Mouse (Mus musculus) ES-Bruce4 (cell line): ENCODE results near the gene Ms4a8a. TPM values are rescaled to one million over a fixed set of nuclear protein-coding genes. Genes with fewer than 3 reads are reported as not detected.
"Not testable (repeated sequence)": the region's sequence is repeated elsewhere in the genome, so short reads cannot be mapped to it uniquely, and the experiment has no call there.

Experiments
- H3K27ac ChIP-seq: 2 replicates; pipeline ENCODE4 v1.5.1; 2012; ENCODE audit warnings: low read length, inconsistent platforms; ENCODE audit not compliant: insufficient read depth
- H3K27me3 ChIP-seq: 2 replicates; pipeline ENCODE4 v1.6.1; 2012; ENCODE audit warnings: mild to moderate bottlenecking, low read length, inconsistent platforms; ENCODE audit not compliant: control insufficient read depth, poor library complexity, insufficient read depth, severe bottlenecking
- H3K36me3 ChIP-seq: 2 replicates; pipeline ENCODE4 v1.6.1; 2012; ENCODE audit warnings: inconsistent platforms, mild to moderate bottlenecking, low read length, moderate library complexity; ENCODE audit not compliant: control insufficient read depth, poor library complexity, insufficient read depth, severe bottlenecking
- H3K4me1 ChIP-seq: one replicate; pipeline ENCODE4 v1.8.1; 2011; ENCODE audit warnings: low read length; ENCODE audit not compliant: control insufficient read depth, insufficient read depth
- H3K4me3 ChIP-seq: 2 replicates; pipeline ENCODE4 v1.5.1; 2011; ENCODE audit warnings: low read depth, mild to moderate bottlenecking, low read length
- H3K9ac ChIP-seq: 2 replicates; pipeline ENCODE4 v1.6.1; 2012; ENCODE audit warnings: low read depth, mild to moderate bottlenecking, inconsistent platforms; ENCODE audit not compliant: poor library complexity, severe bottlenecking
- H3K9me3 ChIP-seq: replicated peaks from 2 replicates; pipeline ENCODE4 v1.6.1; 2012; ENCODE audit warnings: mild to moderate bottlenecking, low read length, inconsistent platforms; ENCODE audit not compliant: control insufficient read depth, poor library complexity, insufficient read depth, severe bottlenecking
- CTCF ChIP-seq: IDR thresholded peaks from one replicate; pipeline ENCODE4 v1.8.1; 2011; ENCODE audit warnings: low read depth, low read length
- EP300 ChIP-seq: IDR thresholded peaks from 2 replicates; pipeline ENCODE4 v1.6.1; 2011; ENCODE audit warnings: low read depth, low read length; ENCODE audit not compliant: insufficient read depth
- POLR2A ChIP-seq: IDR thresholded peaks from one replicate; pipeline ENCODE4 v1.8.1; 2011; ENCODE audit warnings: low read length; ENCODE audit not compliant: insufficient read depth
- polyA plus RNA-seq: library from polyadenylated mRNA; stranded (reverse); fragments of >200 nt; gene quantifications from 2 replicates; pipeline ENCODE4 v1.2.4, GENCODE M21; 2011; ENCODE audit warnings: low read depth; ENCODE audit not compliant: missing spikeins, insufficient read depth, insufficient read length

The Ms4a8a gene
- not detected in 2 replicates for polyA plus RNA-seq

- Histone ChIP-seq H3K36me3 (no peaks in the 10 kb centered on the region), H3K9me3 (no peaks in the 10 kb centered on the region), H3K9ac (no peak within 1 kb of the TSS), H3K4me1 (no peaks in the 10 kb centered on the region), H3K4me3 (no peak within 1 kb of the TSS), H3K27me3 (no peaks in the 10 kb centered on the region), H3K27ac (no peak within 1 kb of the TSS)
- TF ChIP-seq POLR2A (no peak), CTCF (no peak), EP300 (no peak)
Measured at GRCm38 (mm10) chr19:11080934-11081333, at the start of gene Ms4a8a. Gene Ms4a8a (minus strand): TSS chr19:11081102.

DNA sequence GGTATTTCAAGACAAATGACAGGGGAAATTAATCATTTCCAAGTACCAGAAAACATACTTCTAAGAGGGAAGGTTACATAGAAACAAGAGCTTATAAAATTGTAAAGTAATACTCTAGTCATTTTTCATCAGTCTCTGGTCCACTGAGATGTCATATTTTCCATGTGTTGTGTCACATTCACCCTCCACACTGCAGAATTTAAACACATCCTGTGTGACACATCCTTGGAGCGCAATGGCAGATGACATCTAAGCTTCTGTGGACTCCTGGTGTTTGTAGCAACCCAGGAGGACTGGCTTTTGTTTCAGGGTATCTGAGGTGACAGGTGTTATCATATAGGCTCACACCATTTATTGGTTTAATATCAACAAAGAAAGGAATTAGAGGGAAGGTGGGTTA lies 48.8 kb upstream of the Ms4a8a start:
- H3K36me3 ChIP-seq = no peaks in the 10 kb centered on the region
- no peak for TF ChIP-seq CTCF
- TF ChIP-seq POLR2A = no peak
- no peak for TF ChIP-seq EP300

GRCm38 (mm10) chr19:11121016-11121420 lies 40.1 kb upstream of the Ms4a8a start:
- H3K9me3 ChIP-seq, H3K27ac ChIP-seq, H3K4me1 ChIP-seq, H3K27me3 ChIP-seq, H3K36me3 ChIP-seq: not testable (repeated sequence)
- Histone ChIP-seq H3K4me3 (peak overlapping the region; percentile 79), H3K9ac (peak overlapping the region; percentile 44; the same call in 1 of the 2 replicates)

More for the DNA sequence above, 48.8 kb upstream of the Ms4a8a start:
- Histone ChIP-seq H3K4me1 (no peaks in the 10 kb centered on the region), H3K9me3 (no peaks in the 10 kb centered on the region), H3K4me3 (no peak overlapping the region), H3K27ac (no peak overlapping the region), H3K9ac (no peak overlapping the region), H3K27me3 (no peaks in the 10 kb centered on the region)

- H3K4me1 ChIP-seq = no peaks in the 10 kb centered on the region
- TF ChIP-seq CTCF (no peak), EP300 (no peak), POLR2A (no peak)
- H3K9me3 ChIP-seq = no peaks in the 10 kb centered on the region
- H3K27me3 ChIP-seq = no peaks in the 10 kb centered on the region; the same call in 1 of the 2 replicates
- no peak overlapping the region for H3K27ac ChIP-seq
- no peak overlapping the region for H3K9ac ChIP-seq
- no peak overlapping the region for H3K4me3 ChIP-seq
- no peaks in the 10 kb centered on the region for H3K36me3 ChIP-seq
Measured at GRCm38 (mm10) chr19:11119338-11119737, 38.4 kb upstream of the Ms4a8a start.

DNA sequence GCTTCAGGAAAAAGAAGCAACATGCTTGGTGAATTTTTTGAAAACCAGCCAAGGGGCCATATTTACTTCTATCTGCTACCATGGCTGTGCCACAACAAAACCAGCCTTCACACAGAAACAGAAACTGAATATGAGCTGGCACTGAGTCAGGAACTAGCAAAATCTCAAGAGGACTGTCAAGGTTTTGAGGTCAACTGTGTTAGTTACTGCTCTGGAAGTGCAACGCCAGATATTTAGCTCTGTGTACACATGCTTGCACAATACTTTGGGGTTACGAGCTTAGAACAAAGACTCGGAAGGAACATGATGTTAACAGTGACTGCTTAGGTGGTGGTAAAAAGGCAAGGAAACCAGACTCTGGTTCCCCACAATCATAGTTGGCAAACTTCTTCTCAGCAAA lies 26.8 kb upstream of the Ms4a8a start:
- Histone ChIP-seq H3K4me1 (no peaks in the 10 kb centered on the region), H3K4me3 (no peak overlapping the region), H3K27ac (no peak overlapping the region), H3K36me3 (no peaks in the 10 kb centered on the region), H3K9ac (no peak overlapping the region), H3K27me3 (peaks cover 5% of the 10 kb centered on the region; the same call in 1 of the 2 replicates), H3K9me3 (no peaks in the 10 kb centered on the region)
- TF ChIP-seq EP300 (no peak), POLR2A (no peak), CTCF (no peak)

DNA sequence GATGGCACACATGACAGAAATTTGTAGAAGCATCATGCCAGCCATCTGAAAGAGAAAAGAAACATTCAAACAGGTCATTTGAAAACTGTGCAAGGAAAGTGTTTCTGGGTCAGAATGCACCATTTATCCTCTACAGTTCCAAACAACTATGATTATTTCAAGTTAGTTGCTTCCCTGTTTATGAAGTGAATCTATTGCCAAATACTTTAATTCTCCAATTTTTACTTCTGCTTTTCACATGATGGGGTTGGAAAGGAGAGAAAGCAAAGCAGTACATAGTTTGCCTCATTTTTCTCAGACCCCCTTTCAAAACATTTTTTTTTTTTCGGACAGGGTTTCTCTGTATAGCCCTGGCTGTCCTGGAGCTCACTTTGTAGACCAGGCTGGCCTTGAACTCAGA lies 21.0 kb upstream of the Ms4a8a start:
- H3K9me3 ChIP-seq = no peaks in the 10 kb centered on the region
- H3K4me3 ChIP-seq = no peak overlapping the region
- H3K27me3 ChIP-seq = no peaks in the 10 kb centered on the region
- no peak overlapping the region for H3K9ac ChIP-seq
- H3K27ac ChIP-seq = no peak overlapping the region
- no peaks in the 10 kb centered on the region for H3K36me3 ChIP-seq
- H3K4me1 ChIP-seq = no peaks in the 10 kb centered on the region
- TF ChIP-seq EP300 (no peak), POLR2A (no peak), CTCF (no peak)
